Mouse (Mus musculus) stomach, postnatal 0 days (tissue): Measurements from ENCODE around the gene Rab11fip5. TPM values are rescaled to one million over a fixed set of nuclear protein-coding genes. Genes with fewer than 3 reads are reported as not detected.

Experiments used
- ATAC-seq: fragments of 200-750 bp; cut with Nextera tagmentation; 2 replicates; pipeline ENCODE4 v1.8.0; 2017; ENCODE audit not compliant: low FRiP score, low TSS enrichment
- DNase-seq: peaks from one replicate; pipeline ENCODE4 v3.0.0-alpha.2; 2016; ENCODE audit warnings: low spot score
- H3K27ac ChIP-seq: fragments of 300-500 bp; sonication (generic); replicated peaks from 2 replicates; pipeline ENCODE4 v1.5.1; 2014; ENCODE audit warnings: mild to moderate bottlenecking, control low read depth
- H3K27me3 ChIP-seq: fragments of 300-500 bp; sonication (generic); 2 replicates; pipeline ENCODE4 v1.6.1; 2014; ENCODE audit warnings: low read length; ENCODE audit not compliant: control insufficient read depth, insufficient read depth
- H3K36me3 ChIP-seq: fragments of 300-500 bp; sonication (generic); 2 replicates; pipeline ENCODE4 v1.6.1; 2014; ENCODE audit warnings: low read length, mixed read lengths; ENCODE audit not compliant: control insufficient read depth, insufficient read depth
- H3K4me1 ChIP-seq: fragments of 300-500 bp; sonication (generic); replicated peaks from 2 replicates; pipeline ENCODE4 v1.6.1; 2014; ENCODE audit warnings: antibody characterized with exemption; ENCODE audit not compliant: control insufficient read depth, insufficient read depth
- H3K4me2 ChIP-seq: fragments of 300-500 bp; sonication (generic); replicated peaks from 2 replicates; pipeline ENCODE4 v1.6.1; 2014; ENCODE audit warnings: low read depth, mild to moderate bottlenecking, control low read depth, moderate library complexity
- H3K4me3 ChIP-seq: fragments of 300-500 bp; sonication (generic); 2 replicates; pipeline ENCODE4 v1.5.1; 2014; ENCODE audit warnings: low read depth, low read length, control low read depth
- H3K9ac ChIP-seq: fragments of 300-500 bp; sonication (generic); 2 replicates; pipeline ENCODE4 v1.6.1; 2014; ENCODE audit warnings: mild to moderate bottlenecking, low read length, control low read depth, mixed read lengths
- H3K9me3 ChIP-seq: fragments of 300-500 bp; sonication (generic); 2 replicates; pipeline ENCODE4 v1.6.1; 2016; ENCODE audit warnings: low read length; ENCODE audit not compliant: control insufficient read depth
- CTCF ChIP-seq: IDR thresholded peaks from 2 replicates; pipeline ENCODE4 v1.5.1; 2016; ENCODE audit warnings: antibody characterized with exemption, low read depth, mild to moderate bottlenecking, moderate library complexity
- EP300 ChIP-seq: optimal IDR thresholded peaks from 2 replicates; pipeline ENCODE3; 2016; ENCODE audit warnings: antibody characterized with exemption
- WGBS: fragments of 180-500 bp; shearing (Covaris S2); extraction: QIAGEN DNeasy Blood & Tissue Kit; methylation state at CpG from one replicate; pipeline ENCODE4 v1.1.7; 2014; 5-methylcytosine and 5-hydroxymethylcytosine counted together
- polyA plus RNA-seq: library from polyadenylated mRNA; unstranded; fragments of >200 nt; fragmentation: Nextera tagmentation; extraction: Ambion mirVana; gene quantifications from 2 replicates; pipeline ENCODE4 v1.2.1, GENCODE M21; 2015

The Rab11fip5 gene
- polyA plus RNA-seq, 1 experiment from 2014 or later: 7.6 TPM

GRCm38 (mm10) chr6:85358877-85359276 lies 15.6 kb downstream of the Rab11fip5 start:
- Histone ChIP-seq H3K9ac (no peak overlapping the region), H3K27me3 (no peaks in the 10 kb centered on the region), H3K36me3 (no peaks in the 10 kb centered on the region), H3K27ac (no peak overlapping the region), H3K4me2 (no peak overlapping the region), H3K9me3 (no peaks in the 10 kb centered on the region), H3K4me1 (no peaks in the 10 kb centered on the region), H3K4me3 (no peak overlapping the region)
- ATAC-seq (no peak), DNase-seq (no peak)
- WGBS: 85% methylated on average over 1 of the region's 1 CpGs
- no peak for TF ChIP-seq EP300

- Histone ChIP-seq H3K4me3 (no peak overlapping the region), H3K9ac (no peak overlapping the region), H3K4me2 (no peak overlapping the region), H3K27me3 (no peaks in the 10 kb centered on the region), H3K4me1 (no peaks in the 10 kb centered on the region), H3K36me3 (no peaks in the 10 kb centered on the region), H3K27ac (no peak overlapping the region), H3K9me3 (no peaks in the 10 kb centered on the region)
- TF ChIP-seq CTCF (no peak), EP300 (no peak)
- ATAC-seq: no peak
- DNase-seq: no peak
- 62% methylated on average over 4 of the region's 4 CpGs for WGBS
Observed at GRCm38 (mm10) chr6:85356682-85357465, 17.6 kb downstream of the Rab11fip5 start.

DNA sequence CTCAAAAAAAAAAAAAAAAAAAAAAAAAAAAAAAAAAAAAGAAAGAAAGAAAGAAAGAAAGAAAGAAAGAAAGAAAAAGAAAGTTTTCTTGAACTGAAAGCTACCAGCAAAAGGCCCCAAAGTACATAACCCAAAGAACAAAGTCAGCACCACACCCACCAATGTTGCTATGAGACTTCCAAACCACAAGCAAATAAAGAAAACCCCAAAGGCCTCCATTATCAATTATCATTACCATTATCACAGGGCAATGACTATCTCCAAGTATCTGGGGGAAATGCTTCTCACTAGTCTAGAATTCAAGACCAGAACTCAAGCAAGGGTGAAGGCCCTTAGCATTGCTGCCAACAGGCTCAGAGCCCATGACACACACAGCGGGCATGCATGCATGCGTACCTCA lies 18.7 kb downstream of the Rab11fip5 start:
- TF ChIP-seq CTCF (no peak), EP300 (no peak)
- H3K9me3 ChIP-seq: no peaks in the 10 kb centered on the region
- H3K27me3 ChIP-seq: no peaks in the 10 kb centered on the region
- WGBS: 96% methylated on average over 2 of the region's 2 CpGs
- no peaks in the 10 kb centered on the region for H3K4me1 ChIP-seq
- H3K36me3 ChIP-seq: no peaks in the 10 kb centered on the region
- H3K4me3 ChIP-seq: no peak overlapping the region
- no peak for DNase-seq
- no peak overlapping the region for H3K9ac ChIP-seq
- H3K4me2 ChIP-seq: no peak overlapping the region
- H3K27ac ChIP-seq: no peak overlapping the region
- no peak for ATAC-seq

- Histone ChIP-seq H3K9ac (no peak overlapping the region), H3K27me3 (no peaks in the 10 kb centered on the region), H3K4me3 (no peak overlapping the region), H3K9me3 (no peaks in the 10 kb centered on the region), H3K27ac (no peak overlapping the region), H3K36me3 (no peaks in the 10 kb centered on the region), H3K4me2 (no peak overlapping the region), H3K4me1 (no peaks in the 10 kb centered on the region)
- no peak for TF ChIP-seq CTCF
- TF ChIP-seq EP300: no peak
- ATAC-seq (no peak), DNase-seq (no peak)
- WGBS: 69% methylated on average over 6 of the region's 6 CpGs
Observed at GRCm38 (mm10) chr6:85354709-85355108, 19.7 kb downstream of the Rab11fip5 start.

DNA sequence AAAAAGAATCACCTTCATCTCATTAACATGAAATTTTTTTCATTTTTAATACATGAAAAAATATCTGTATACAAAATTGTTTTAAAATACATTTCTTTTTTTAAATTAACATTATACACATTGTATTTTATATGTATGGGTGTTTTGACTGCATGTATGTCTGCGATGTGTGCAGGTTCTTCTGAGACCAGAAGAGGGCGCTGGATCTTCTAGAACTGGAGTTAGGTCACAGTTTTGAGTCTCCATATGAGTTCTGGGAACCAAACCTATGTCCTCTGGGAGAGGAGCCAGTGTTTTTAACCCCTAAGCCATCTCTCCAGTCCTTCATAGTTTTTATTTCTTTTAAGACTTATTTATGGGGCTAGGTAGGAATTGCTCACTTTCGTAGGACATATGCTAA lies 20.7 kb downstream of the Rab11fip5 start:
- WGBS: 72% methylated on average over 3 of the region's 3 CpGs
- Histone ChIP-seq H3K9me3 (no peaks in the 10 kb centered on the region), H3K9ac (no peak overlapping the region), H3K4me1 (no peaks in the 10 kb centered on the region), H3K4me2 (no peak overlapping the region), H3K4me3 (no peak overlapping the region), H3K36me3 (no peaks in the 10 kb centered on the region), H3K27ac (no peak overlapping the region), H3K27me3 (no peaks in the 10 kb centered on the region)
- DNase-seq: no peak
- no peak for ATAC-seq
- TF ChIP-seq EP300 (no peak), CTCF (peak; percentile 46)

GRCm38 (mm10) chr6:85350157-85350556 lies 24.3 kb downstream of the Rab11fip5 start:
- H3K27ac ChIP-seq: no peak overlapping the region
- DNase-seq (no peak), ATAC-seq (no peak)
- H3K4me2 ChIP-seq: no peak overlapping the region
- no peaks in the 10 kb centered on the region for H3K27me3 ChIP-seq
- no peak overlapping the region for H3K9ac ChIP-seq
- no peaks in the 10 kb centered on the region for H3K9me3 ChIP-seq
- H3K4me3 ChIP-seq: no peak overlapping the region
- peaks cover 3% of the 10 kb centered on the region; the same call in 1 of the 2 replicates for H3K36me3 ChIP-seq
- WGBS: 97% methylated on average over 1 of the region's 1 CpGs
- TF ChIP-seq CTCF (no peak), EP300 (no peak)
- H3K4me1 ChIP-seq: no peaks in the 10 kb centered on the region
